Mouse (Mus musculus): Measurements from ENCODE around the gene Tfap2e. TPM values are rescaled to one million over a fixed set of nuclear protein-coding genes. Genes with fewer than 3 reads are reported as not detected.

The Tfap2e gene
- not detected in 2 replicates for total RNA-seq (2014; rRNA removed)
- polyA plus RNA-seq (2015; fragmentation: Nextera tagmentation; extraction: Ambion mirVana), result 0.15 and 0.16 TPM in 2 replicates

GRCm38 (mm10) chr4:126736001-126736414, at the start of gene Tfap2e:
TSS of gene Tfap2e (minus strand) at chr4:126736240.
- no peak for TF ChIP-seq CTCF (IDR thresholded peaks at IDR 0.05; ENCODE audit: low read depth)
- Histone ChIP-seq H3K36me3 (ENCODE audit: insufficient read depth, low read length) (no peaks in the 10 kb centered on the region), H3K9ac (replicated peaks; ENCODE audit: low read length) (no peak within 1 kb of the TSS), H3K9me3 (ENCODE audit: low read length) (no peaks in the 10 kb centered on the region), H3K27me3 (ENCODE audit: insufficient read depth, low read length) (peaks cover 69% of the 10 kb centered on the region), H3K27ac (no peak within 1 kb of the TSS), H3K4me2 (ENCODE audit: low read depth, low read length) (peak within 1 kb of the TSS; percentile 51), H3K4me1 (ENCODE audit: insufficient read depth, low read length) (no peaks in the 10 kb centered on the region), H3K4me3 (ENCODE audit: low read length) (peak within 1 kb of the TSS; percentile 30)
- DNase-seq (ENCODE audit: low spot score) (peak; percentile 53), ATAC-seq (peak; percentile 55; the same call in 1 of the 2 replicates)
- WGBS, result 1% methylated on average over 32 of the region's 32 CpGs

- 67% methylated on average over 8 of the region's 8 CpGs for WGBS
These were observed 47.0 kb upstream of the Tfap2e start for GRCm38 (mm10) chr4:126782996-126783395.

GRCm38 (mm10) chr4:126782512-126782911, 46.5 kb upstream of the Tfap2e start:
- DNase-seq (ENCODE audit: low spot score), result no peak
- ATAC-seq, result no peak
- WGBS, result 85% methylated on average over 8 of the region's 8 CpGs

More at GRCm38 (mm10) chr4:126782996-126783395, 47.0 kb upstream of the Tfap2e start:
- Histone ChIP-seq H3K36me3 (ENCODE audit: insufficient read depth, low read length) (no peaks in the 10 kb centered on the region), H3K27me3 (ENCODE audit: insufficient read depth, low read length) (no peaks in the 10 kb centered on the region), H3K4me3 (ENCODE audit: low read length) (no peak overlapping the region), H3K4me1 (ENCODE audit: insufficient read depth, low read length) (peaks cover 3% of the 10 kb centered on the region; the same call in 1 of the 2 replicates), H3K27ac (no peak overlapping the region), H3K4me2 (ENCODE audit: low read depth, low read length) (no peak overlapping the region), H3K9me3 (ENCODE audit: low read length) (no peaks in the 10 kb centered on the region), H3K9ac (replicated peaks; ENCODE audit: low read length) (no peak overlapping the region)
- TF ChIP-seq CTCF (IDR thresholded peaks at IDR 0.05; ENCODE audit: low read depth), result no peak
- no peak for DNase-seq (ENCODE audit: low spot score)
- ATAC-seq, result no peak

GRCm38 (mm10) chr4:126781871-126782270, 45.8 kb upstream of the Tfap2e start:
- no peak for TF ChIP-seq CTCF (IDR thresholded peaks at IDR 0.05; ENCODE audit: low read depth)
- no peaks in the 10 kb centered on the region for H3K36me3 ChIP-seq (ENCODE audit: insufficient read depth, low read length)
- 69% methylated on average over 3 of the region's 3 CpGs for WGBS
- DNase-seq (ENCODE audit: low spot score) (no peak), ATAC-seq (no peak)
- H3K4me3 ChIP-seq (ENCODE audit: low read length), result no peak overlapping the region
- peaks cover 3% of the 10 kb centered on the region; the same call in 1 of the 2 replicates for H3K4me1 ChIP-seq (ENCODE audit: insufficient read depth, low read length)
- no peak overlapping the region for H3K27ac ChIP-seq
- no peaks in the 10 kb centered on the region for H3K27me3 ChIP-seq (ENCODE audit: insufficient read depth, low read length)
- H3K4me2 ChIP-seq (ENCODE audit: low read depth, low read length), result no peak overlapping the region
- H3K9me3 ChIP-seq (ENCODE audit: low read length), result no peaks in the 10 kb centered on the region
- no peak overlapping the region for H3K9ac ChIP-seq (replicated peaks; ENCODE audit: low read length)

More at GRCm38 (mm10) chr4:126782512-126782911, 46.5 kb upstream of the Tfap2e start:
- no peak overlapping the region for H3K27ac ChIP-seq
- TF ChIP-seq CTCF (IDR thresholded peaks at IDR 0.05; ENCODE audit: low read depth), result no peak
- peaks cover 3% of the 10 kb centered on the region; the same call in 1 of the 2 replicates for H3K4me1 ChIP-seq (ENCODE audit: insufficient read depth, low read length)
- H3K27me3 ChIP-seq (ENCODE audit: insufficient read depth, low read length), result no peaks in the 10 kb centered on the region
- no peak overlapping the region for H3K9ac ChIP-seq (replicated peaks; ENCODE audit: low read length)
- no peaks in the 10 kb centered on the region for H3K36me3 ChIP-seq (ENCODE audit: insufficient read depth, low read length)
- no peaks in the 10 kb centered on the region for H3K9me3 ChIP-seq (ENCODE audit: low read length)
- H3K4me2 ChIP-seq (ENCODE audit: low read depth, low read length), result no peak overlapping the region
- no peak overlapping the region for H3K4me3 ChIP-seq (ENCODE audit: low read length)

GRCm38 (mm10) chr4:126779826-126780775, 44.1 kb upstream of the Tfap2e start:
- peaks cover 3% of the 10 kb centered on the region; the same call in 1 of the 2 replicates for H3K4me1 ChIP-seq (ENCODE audit: insufficient read depth, low read length)
- H3K9me3 ChIP-seq (ENCODE audit: low read length), result no peaks in the 10 kb centered on the region
- H3K4me3 ChIP-seq (ENCODE audit: low read length), result no peak overlapping the region
- no peak overlapping the region for H3K9ac ChIP-seq (replicated peaks; ENCODE audit: low read length)
- TF ChIP-seq CTCF (IDR thresholded peaks at IDR 0.05; ENCODE audit: low read depth), result no peak
- DNase-seq (ENCODE audit: low spot score) (peak; percentile 23), ATAC-seq (no peak)
- H3K36me3 ChIP-seq (ENCODE audit: insufficient read depth, low read length), result no peaks in the 10 kb centered on the region
- 34% methylated on average over 12 of the region's 12 CpGs for WGBS
- H3K27me3 ChIP-seq (ENCODE audit: insufficient read depth, low read length), result no peaks in the 10 kb centered on the region
- 0 out of 2 replicates have a peak overlapping the region, but pooled peaks have one; percentile 33 for H3K27ac ChIP-seq
- H3K4me2 ChIP-seq (ENCODE audit: low read depth, low read length), result peak overlapping the region; percentile 33

- H3K4me3 ChIP-seq (ENCODE audit: low read length), result 0 out of 2 replicates have a peak overlapping the region, but pooled peaks have one; percentile 2
- DNase-seq (ENCODE audit: low spot score) (peak; percentile 24), ATAC-seq (peak; percentile 55; the same call in 1 of the 2 replicates)
- no peaks in the 10 kb centered on the region for H3K36me3 ChIP-seq (ENCODE audit: insufficient read depth, low read length)
- H3K27ac ChIP-seq, result peak overlapping the region; percentile 12; the same call in 1 of the 2 replicates
- H3K9ac ChIP-seq (replicated peaks; ENCODE audit: low read length), result no peak overlapping the region
- no peaks in the 10 kb centered on the region for H3K27me3 ChIP-seq (ENCODE audit: insufficient read depth, low read length)
- peaks cover 3% of the 10 kb centered on the region; the same call in 1 of the 2 replicates for H3K4me1 ChIP-seq (ENCODE audit: insufficient read depth, low read length)
- WGBS, result 29% methylated on average over 8 of the region's 8 CpGs
- TF ChIP-seq CTCF (IDR thresholded peaks at IDR 0.05; ENCODE audit: low read depth), result no peak
- H3K9me3 ChIP-seq (ENCODE audit: low read length), result no peaks in the 10 kb centered on the region
- H3K4me2 ChIP-seq (ENCODE audit: low read depth, low read length), result peak overlapping the region; percentile 33
These were observed 43.1 kb upstream of the Tfap2e start for GRCm38 (mm10) chr4:126779148-126779581.
